10 mouse cellular contexts compared by ENCODE assay signal in the genomic region with DNA sequence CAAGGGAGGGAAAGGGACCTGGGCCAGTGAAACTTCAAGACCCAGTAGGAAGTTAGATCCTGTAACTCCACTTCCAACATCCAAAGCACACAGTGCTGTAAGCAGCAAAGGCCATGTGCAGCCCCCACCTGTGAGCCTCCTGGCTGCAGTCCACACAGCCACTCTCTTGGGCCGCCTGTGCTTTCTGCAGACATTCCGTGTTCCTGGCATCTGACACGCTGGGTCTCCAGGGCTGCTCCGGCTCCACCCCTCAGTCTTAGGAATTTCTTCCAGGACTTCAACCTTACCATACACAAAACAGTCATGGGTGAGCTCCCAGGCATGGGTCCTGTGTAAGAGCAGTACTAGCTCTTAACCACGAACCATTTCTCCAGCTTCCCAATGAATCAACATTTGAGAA. TPM values are rescaled to one million over a fixed set of nuclear protein-coding genes. Genes with fewer than 3 reads are reported as not detected.
DNase-seq lines count a peak whose midpoint lies in the region; ATAC-seq and TF ChIP-seq lines count a peak whose summit lies in the region.
"Had no signal": no experiment of that assay in that cellular context is flagged by ENCODE, and none has a peak within 500 bp of the region (broad histone marks: within the 10 kb centered on the region; RNA-seq: fewer than 3 reads in every experiment).

No protein-coding gene starts in this region.

- no peak overlapping the region for H3K9ac ChIP-seq in lung, embryonic 15.5 days
- H3K9ac ChIP-seq in kidney, postnatal 0 days (ENCODE audit: low read depth, low read length), result no peak overlapping the region
- H3K9ac ChIP-seq: liver, embryonic 14.5 days had no signal

- 0 out of 2 replicates have a peak, but pooled peaks have one; percentile 59 for ATAC-seq in lung, embryonic 15.5 days (ENCODE audit: borderline replicate concordance, extremely low read depth, low FRiP score, low TSS enrichment)
- peak; percentile 77 for ATAC-seq in kidney, postnatal 0 days (replicated peaks; ENCODE audit: low FRiP score, low read depth)

- no peaks in the 10 kb centered on the region for H3K27me3 ChIP-seq in lung, embryonic 15.5 days
- no peaks in the 10 kb centered on the region for H3K27me3 ChIP-seq in kidney, postnatal 0 days (ENCODE audit: insufficient read depth, low read length)
- no peaks in the 10 kb centered on the region for H3K27me3 ChIP-seq in hindbrain, embryonic 10.5 days (ENCODE audit: insufficient read depth, poor library complexity, severe bottlenecking)
- H3K27me3 ChIP-seq in midbrain, embryonic 10.5 days (ENCODE audit: low read depth, poor library complexity, severe bottlenecking), result no peaks in the 10 kb centered on the region

- no peaks in the 10 kb centered on the region for H3K9me3 ChIP-seq in lung, embryonic 15.5 days
- H3K9me3 ChIP-seq in kidney, postnatal 0 days (replicated peaks; ENCODE audit: low read length), result 0 out of 2 replicates have a peak, but pooled peaks cover 2% of the 10 kb centered on the region
- no peaks in the 10 kb centered on the region for H3K9me3 ChIP-seq in hindbrain, embryonic 10.5 days
- no peaks in the 10 kb centered on the region for H3K9me3 ChIP-seq in midbrain, embryonic 10.5 days (replicated peaks)

- no peaks in the 10 kb centered on the region for H3K4me1 ChIP-seq in lung, embryonic 15.5 days
- no peaks in the 10 kb centered on the region for H3K4me1 ChIP-seq in kidney, postnatal 0 days (replicated peaks; ENCODE audit: insufficient read depth, low read length)
- no peaks in the 10 kb centered on the region for H3K4me1 ChIP-seq in hindbrain, embryonic 10.5 days (replicated peaks)
- no peaks in the 10 kb centered on the region for H3K4me1 ChIP-seq in midbrain, embryonic 10.5 days

- H3K27ac ChIP-seq in lung, embryonic 15.5 days, result no peak overlapping the region
- no peak overlapping the region for H3K27ac ChIP-seq in kidney, postnatal 0 days
- no peak overlapping the region for H3K27ac ChIP-seq in hindbrain, embryonic 10.5 days
- H3K27ac ChIP-seq in midbrain, embryonic 10.5 days (replicated peaks), result no peak overlapping the region
- H3K27ac ChIP-seq: liver, embryonic 14.5 days had no signal

- no peak overlapping the region for H3K4me2 ChIP-seq in lung, embryonic 15.5 days
- H3K4me2 ChIP-seq in kidney, postnatal 0 days (ENCODE audit: low read length), result no peak overlapping the region

- peak; percentile 2 for DNase-seq in gastrocnemius, adult 18-20 months (ENCODE audit: low spot score)
- DNase-seq in gastrocnemius, postnatal 10 days, result no peak
- no peak for DNase-seq in lung, postnatal 4 days
- peak; percentile 31 for DNase-seq in kidney, postnatal 0 days (ENCODE audit: low spot score)
- peak; percentile 16 for DNase-seq in testis, postnatal 14 days (ENCODE audit: low spot score)
- DNase-seq in hindbrain, embryonic 10.5 days (ENCODE audit: low spot score), result no peak
- no peak for DNase-seq in midbrain, embryonic 10.5 days (ENCODE audit: low spot score)
- DNase-seq: cerebellum, adult 8-10 months had no signal

- no peaks in the 10 kb centered on the region for H3K36me3 ChIP-seq in lung, embryonic 15.5 days
- H3K36me3 ChIP-seq in kidney, postnatal 0 days (ENCODE audit: insufficient read depth, low read length), result 0 out of 2 replicates have a peak, but pooled peaks cover 3% of the 10 kb centered on the region
- H3K36me3 ChIP-seq in hindbrain, embryonic 10.5 days, result peaks cover 21% of the 10 kb centered on the region
- H3K36me3 ChIP-seq in midbrain, embryonic 10.5 days, result peaks cover 16% of the 10 kb centered on the region

- no peak for TF ChIP-seq CTCF in kidney, postnatal 0 days (IDR thresholded peaks at IDR 0.05; ENCODE audit: low read depth)

- WGBS in lung, embryonic 15.5 days, result 49% methylated on average over 5 of the region's 5 CpGs
- 40% methylated on average over 5 of the region's 5 CpGs for WGBS in kidney, postnatal 0 days
- 84% methylated on average over 5 of the region's 5 CpGs for WGBS in hindbrain, embryonic 10.5 days
- WGBS in midbrain, embryonic 10.5 days, result 84% methylated on average over 5 of the region's 5 CpGs

- no peak overlapping the region for H3K4me3 ChIP-seq in lung, embryonic 15.5 days
- H3K4me3 ChIP-seq in kidney, postnatal 0 days (replicated peaks; ENCODE audit: low read depth, low read length), result no peak overlapping the region
- H3K4me3 ChIP-seq in hindbrain, embryonic 10.5 days, result no peak overlapping the region
- no peak overlapping the region for H3K4me3 ChIP-seq in midbrain, embryonic 10.5 days

RNA-seq across cellular contexts. Expression of a gene that starts 55.4 kb away (rescaled TPM):
- 10 to 100 TPM; 58.9 to 62.4 TPM for total RNA-seq in gastrocnemius, adult 18-20 months (2021)
- total RNA-seq in gastrocnemius, postnatal 10 days (2021), result 10 to 100 TPM; 45.3 to 55.6 TPM
- polyA plus RNA-seq in lung, embryonic 15.5 days (2015; fragmentation: Nextera tagmentation; extraction: Ambion mirVana), result 22.7 and 23.2 TPM in 2 replicates
- polyA plus RNA-seq in kidney, postnatal 0 days (2015; fragmentation: Nextera tagmentation; extraction: Ambion mirVana), result 42.0 and 48.5 TPM in 2 replicates
- 13.2 and 14.2 TPM in 2 replicates for polyA plus RNA-seq in hindbrain, embryonic 10.5 days (2016; fragmentation: Nextera tagmentation; extraction: Ambion mirVana)
- 14.2 and 15.7 TPM in 2 replicates for polyA plus RNA-seq in midbrain, embryonic 10.5 days (2016; fragmentation: Nextera tagmentation; extraction: Ambion mirVana)

Comparison
In these comparisons a context has a peak if more than half of its experiments do, and no peak if none do; other contexts are left out.
1. DNase-seq: peak in gastrocnemius, adult 18-20 months (single experiment), kidney, postnatal 0 days (single experiment) and testis, postnatal 14 days (single experiment); none in gastrocnemius, postnatal 10 days (single experiment), lung, postnatal 4 days (0 of 2), hindbrain, embryonic 10.5 days (single experiment) and midbrain, embryonic 10.5 days (single experiment).